Mouse (Mus musculus): ENCODE measurements around the gene Vti1a.

- TF ChIP-seq POLR2A (IDR thresholded peaks at IDR 0.05; ENCODE audit: extremely low read depth, insufficient read depth, low read length): no peak
- TF ChIP-seq CTCF (IDR thresholded peaks at IDR 0.05; ENCODE audit: extremely low read depth, insufficient read depth, low read length): no peak
Measured at GRCm38 (mm10) chr19:55626483-55626882, 310.4 kb downstream of the Vti1a start.

Data from cortical plate, adult 2 months (tissue).